14 mouse cellular contexts compared by ENCODE assay signal in the genomic region with DNA sequence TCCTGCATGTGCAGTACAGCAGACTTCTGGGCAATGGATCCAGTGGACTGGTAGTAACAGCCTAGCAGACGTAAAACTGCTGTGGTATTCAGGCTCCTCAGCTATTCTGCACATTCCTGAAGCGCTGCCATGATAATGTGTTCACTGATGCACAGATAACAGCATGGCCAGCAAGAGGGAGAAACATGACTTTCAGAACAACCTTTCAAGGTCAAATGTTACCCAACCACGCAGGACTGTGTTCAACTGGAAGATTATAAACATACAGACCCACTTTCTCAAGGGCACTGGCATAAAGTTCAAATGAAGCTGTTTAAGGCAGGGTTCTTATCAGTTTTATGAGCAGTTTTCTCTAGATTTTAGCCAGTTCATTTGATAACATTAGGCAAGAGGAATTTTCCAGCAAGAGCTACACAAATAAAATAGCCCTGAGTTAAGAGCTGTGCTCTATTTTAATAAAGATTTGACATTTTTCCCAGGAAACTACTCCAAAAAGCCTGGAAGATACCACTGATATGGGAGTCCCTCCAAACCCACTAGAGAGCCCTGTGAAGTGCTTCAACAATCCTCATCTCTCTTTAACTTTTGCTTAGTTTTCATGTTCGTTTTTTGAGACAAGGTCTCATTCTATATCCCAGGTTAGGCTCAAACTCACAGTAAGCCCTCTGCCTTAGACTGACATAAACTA.
DNase-seq lines count a peak whose midpoint lies in the region; ATAC-seq and TF ChIP-seq lines count a peak whose summit lies in the region.
"Had no signal": no experiment of that assay in that cellular context is flagged by ENCODE, and none has a peak within 500 bp of the region (broad histone marks: within the 10 kb centered on the region; RNA-seq: fewer than 3 reads in every experiment).

No protein-coding gene starts in this region.

- no peaks in the 10 kb centered on the region for H3K27me3 ChIP-seq in hindbrain, embryonic 10.5 days (ENCODE audit: insufficient read depth, poor library complexity, severe bottlenecking)
- H3K27me3 ChIP-seq in hindbrain, embryonic 12.5 days = no peaks in the 10 kb centered on the region
- H3K27me3 ChIP-seq: neural tube, embryonic 12.5 days had no signal

- no peak for ATAC-seq in hindbrain, embryonic 12.5 days (ENCODE audit: low FRiP score)
- ATAC-seq: CD4-positive, CD25-positive, alpha-beta regulatory T cell, adult 4 months; forebrain, embryonic 14.5 days had no signal

- no peak overlapping the region for H3K4me3 ChIP-seq in hindbrain, embryonic 10.5 days
- H3K4me3 ChIP-seq in hindbrain, embryonic 12.5 days = no peak overlapping the region
- H3K4me3 ChIP-seq in gastrocnemius, adult 2 months = no peak overlapping the region
- H3K4me3 ChIP-seq: neural tube, embryonic 12.5 days had no signal

- peak; percentile 17 for DNase-seq in hindbrain, embryonic 10.5 days (ENCODE audit: low spot score)
- peak; percentile 13 for DNase-seq in ZHBTc4 (ENCODE audit: low read depth, low spot score)
- DNase-seq in kidney, adult 8-10 months = peak; percentile 45 to 73
- peak; percentile 34 for DNase-seq in lung, postnatal 14 days
- DNase-seq in gastrocnemius, adult 2 months = no peak
- no peak for DNase-seq in thymus, postnatal 25 days
- DNase-seq in spleen, adult 12 weeks (ENCODE audit: low spot score) = no peak
- DNase-seq: cerebellum, adult 9-11 months; layer of hippocampus, postnatal 36 days had no signal

- no peak overlapping the region for H3K9ac ChIP-seq in hindbrain, embryonic 12.5 days
- H3K9ac ChIP-seq: liver, embryonic 14.5 days; neural tube, embryonic 12.5 days had no signal

- no peaks in the 10 kb centered on the region for H3K36me3 ChIP-seq in hindbrain, embryonic 10.5 days
- H3K36me3 ChIP-seq in hindbrain, embryonic 12.5 days = no peaks in the 10 kb centered on the region
- H3K36me3 ChIP-seq: neural tube, embryonic 12.5 days had no signal

- H3K27ac ChIP-seq in hindbrain, embryonic 10.5 days = no peak overlapping the region; the same call in 1 of the 2 replicates
- no peak overlapping the region for H3K27ac ChIP-seq in hindbrain, embryonic 12.5 days
- H3K27ac ChIP-seq in gastrocnemius, adult 2 months = no peak overlapping the region
- H3K27ac ChIP-seq: liver, embryonic 14.5 days; neural tube, embryonic 12.5 days had no signal

- H3K4me1 ChIP-seq in hindbrain, embryonic 10.5 days (replicated peaks) = peaks cover 7% of the 10 kb centered on the region
- no peaks in the 10 kb centered on the region for H3K4me1 ChIP-seq in hindbrain, embryonic 12.5 days
- H3K4me1 ChIP-seq: neural tube, embryonic 12.5 days had no signal

- no peak for TF ChIP-seq CTCF in gastrocnemius, adult 2 months (IDR thresholded peaks at IDR 0.05)

- H3K4me2 ChIP-seq in hindbrain, embryonic 12.5 days (replicated peaks) = no peak overlapping the region
- H3K4me2 ChIP-seq: neural tube, embryonic 12.5 days had no signal

- WGBS in hindbrain, embryonic 10.5 days = 44% methylated on average over 4 of the region's 4 CpGs
- 38% methylated on average over 4 of the region's 4 CpGs for WGBS in hindbrain, embryonic 12.5 days

- intact Hi-C loops in gastrocnemius, adult 2 months (cut with DNase I) = no loop called here

- no peaks in the 10 kb centered on the region for H3K9me3 ChIP-seq in hindbrain, embryonic 10.5 days
- no peaks in the 10 kb centered on the region for H3K9me3 ChIP-seq in hindbrain, embryonic 12.5 days (replicated peaks)
- H3K9me3 ChIP-seq: neural tube, embryonic 12.5 days had no signal

Comparison
In these comparisons a context has a peak if more than half of its experiments do, and no peak if none do; other contexts are left out.
1. DNase-seq: peak in hindbrain, embryonic 10.5 days (single experiment), ZHBTc4 (single experiment), kidney, adult 8-10 months (2 of 2) and lung, postnatal 14 days (single experiment); none in gastrocnemius, adult 2 months (single experiment), thymus, postnatal 25 days (single experiment) and spleen, adult 12 weeks (single experiment).